Mouse (Mus musculus) ES-Bruce4 (cell line): ENCODE results near the gene Asap3.

Source experiments
- CTCF ChIP-seq: IDR thresholded peaks from one replicate; pipeline ENCODE4 v1.8.1; 2011; ENCODE audit warnings: low read depth, low read length
- POLR2A ChIP-seq: IDR thresholded peaks from one replicate; pipeline ENCODE4 v1.8.1; 2011; ENCODE audit warnings: low read length; ENCODE audit not compliant: insufficient read depth

GRCm38 (mm10) chr4:136210931-136211330, 4.8 kb downstream of the Asap3 start:
- TF ChIP-seq CTCF (no peak), POLR2A (no peak)
